Mouse (Mus musculus): ENCODE measurements around the gene Mdm1. TPM values are rescaled to one million over a fixed set of nuclear protein-coding genes. Genes with fewer than 3 reads are reported as not detected.
"Not testable (repeated sequence)": the region's sequence is repeated elsewhere in the genome, so short reads cannot be mapped to it uniquely, and the experiment has no call there.

Gene Mdm1
- polyA plus RNA-seq, 1 experiment from 2014 or later = 53.8 TPM

- H3K36me3 ChIP-seq = no peaks in the 10 kb centered on the region
- H3K4me1 ChIP-seq = no peaks in the 10 kb centered on the region
- no peak overlapping the region for H3K27ac ChIP-seq (replicated peaks)
- DNase-seq (ENCODE audit: low spot score) = no peak
- 55% methylated on average over 2 of the region's 2 CpGs for WGBS
- H3K4me3 ChIP-seq = no peak overlapping the region
- H3K9me3 ChIP-seq (replicated peaks) = no peaks in the 10 kb centered on the region
- H3K27me3 ChIP-seq (ENCODE audit: low read depth, poor library complexity, severe bottlenecking) = peaks cover 17% of the 10 kb centered on the region
Observed at GRCm38 (mm10) chr10:118130016-118130415, 11.6 kb upstream of the Mdm1 start.

GRCm38 (mm10) chr10:118132993-118133392 lies 8.6 kb upstream of the Mdm1 start:
- Histone ChIP-seq H3K4me3 (peak overlapping the region; percentile 30; the same call in 1 of the 2 replicates), H3K9me3 (replicated peaks) (no peaks in the 10 kb centered on the region), H3K27me3 (ENCODE audit: low read depth, poor library complexity, severe bottlenecking) (peaks cover 17% of the 10 kb centered on the region), H3K27ac (replicated peaks) (no peak overlapping the region), H3K4me1 (no peaks in the 10 kb centered on the region), H3K36me3 (no peaks in the 10 kb centered on the region)
- DNase-seq (ENCODE audit: low spot score) = no peak
- WGBS = 72% methylated on average over 6 of the region's 6 CpGs

GRCm38 (mm10) chr10:118138508-118138907 lies 3.1 kb upstream of the Mdm1 start:
- Histone ChIP-seq H3K4me1 (peaks cover 18% of the 10 kb centered on the region), H3K4me3 (no peak overlapping the region), H3K9me3 (replicated peaks) (no peaks in the 10 kb centered on the region), H3K27me3 (ENCODE audit: low read depth, poor library complexity, severe bottlenecking) (0 out of 2 replicates have a peak, but pooled peaks cover under 1% of the 10 kb centered on the region), H3K36me3 (no peaks in the 10 kb centered on the region; the same call in 1 of the 2 replicates), H3K27ac (replicated peaks) (no peak overlapping the region)
- 92% methylated on average over 11 of the region's 11 CpGs for WGBS
- no peak for DNase-seq (ENCODE audit: low spot score)

GRCm38 (mm10) chr10:118139837-118140570 lies 1.6 kb upstream of the Mdm1 start:
- Histone ChIP-seq H3K36me3 (peaks cover 9% of the 10 kb centered on the region), H3K27ac (replicated peaks) (no peak overlapping the region), H3K9me3 (replicated peaks) (no peaks in the 10 kb centered on the region), H3K4me1 (peaks cover 18% of the 10 kb centered on the region), H3K27me3 (ENCODE audit: low read depth, poor library complexity, severe bottlenecking) (peaks cover 14% of the 10 kb centered on the region), H3K4me3 (no peak overlapping the region)
- no peak for DNase-seq (ENCODE audit: low spot score)
- 81% methylated on average over 8 of the region's 8 CpGs for WGBS

- Histone ChIP-seq H3K9me3 (replicated peaks) (no peaks in the 10 kb centered on the region), H3K36me3 (peaks cover 29% of the 10 kb centered on the region), H3K4me1 (peaks cover 29% of the 10 kb centered on the region), H3K27me3 (ENCODE audit: low read depth, poor library complexity, severe bottlenecking) (peaks cover 22% of the 10 kb centered on the region), H3K4me3 (peak overlapping the region; percentile 94), H3K27ac (replicated peaks) (peak overlapping the region; percentile 85)
- no peak for DNase-seq (ENCODE audit: low spot score)
- 2% methylated on average over 53 of the region's 53 CpGs for WGBS
Observed at GRCm38 (mm10) chr10:118141884-118142801, 532 bp downstream of the Mdm1 start.

- peaks cover 83% of the 10 kb centered on the region for H3K36me3 ChIP-seq
- no peak for DNase-seq (ENCODE audit: low spot score)
- 85% methylated on average over 5 of the region's 5 CpGs for WGBS
Observed at GRCm38 (mm10) chr10:118149381-118149780, 7.8 kb downstream of the Mdm1 start.

GRCm38 (mm10) chr10:118150866-118151265 lies 9.3 kb downstream of the Mdm1 start:
- Histone ChIP-seq H3K36me3 (peaks cover 84% of the 10 kb centered on the region), H3K4me3 (no peak overlapping the region), H3K27ac (replicated peaks) (no peak overlapping the region), H3K4me1 (peaks cover 8% of the 10 kb centered on the region), H3K27me3 (ENCODE audit: low read depth, poor library complexity, severe bottlenecking) (peaks cover under 1% of the 10 kb centered on the region; the same call in 1 of the 2 replicates), H3K9me3 (replicated peaks) (no peaks in the 10 kb centered on the region)
- WGBS = 92% methylated on average over 9 of the region's 9 CpGs
- no peak for DNase-seq (ENCODE audit: low spot score)

More at GRCm38 (mm10) chr10:118149381-118149780, 7.8 kb downstream of the Mdm1 start:
- Histone ChIP-seq H3K9me3 (replicated peaks) (no peaks in the 10 kb centered on the region), H3K27me3 (ENCODE audit: low read depth, poor library complexity, severe bottlenecking) (peaks cover 13% of the 10 kb centered on the region), H3K4me1 (peaks cover 15% of the 10 kb centered on the region), H3K4me3 (no peak overlapping the region), H3K27ac (replicated peaks) (no peak overlapping the region)

GRCm38 (mm10) chr10:118155932-118156331 lies 14.3 kb downstream of the Mdm1 start:
- no peak for DNase-seq (ENCODE audit: low spot score)
- Histone ChIP-seq H3K9me3 (replicated peaks) (peaks cover 5% of the 10 kb centered on the region; the same call in 1 of the 2 replicates), H3K27ac (replicated peaks) (no peak overlapping the region), H3K27me3 (ENCODE audit: low read depth, poor library complexity, severe bottlenecking) (no peaks in the 10 kb centered on the region), H3K4me3 (no peak overlapping the region), H3K4me1 (no peaks in the 10 kb centered on the region), H3K36me3 (peaks cover 88% of the 10 kb centered on the region)

GRCm38 (mm10) chr10:118161131-118161530 lies 19.5 kb downstream of the Mdm1 start:
- Histone ChIP-seq H3K4me3 (no peak overlapping the region), H3K36me3 (peaks cover 93% of the 10 kb centered on the region), H3K27me3 (ENCODE audit: low read depth, poor library complexity, severe bottlenecking) (no peaks in the 10 kb centered on the region), H3K27ac (replicated peaks) (no peak overlapping the region), H3K4me1 (no peaks in the 10 kb centered on the region), H3K9me3 (replicated peaks) (peaks cover 5% of the 10 kb centered on the region; the same call in 1 of the 2 replicates)
- 93% methylated on average over 2 of the region's 2 CpGs for WGBS
- no peak for DNase-seq (ENCODE audit: low spot score)

GRCm38 (mm10) chr10:118169212-118169611 lies 27.6 kb downstream of the Mdm1 start:
- WGBS = 75% methylated on average over 12 of the region's 12 CpGs
- Histone ChIP-seq H3K27me3 (ENCODE audit: low read depth, poor library complexity, severe bottlenecking) (no peaks in the 10 kb centered on the region), H3K4me1 (no peaks in the 10 kb centered on the region), H3K36me3 (peaks cover 53% of the 10 kb centered on the region), H3K4me3 (no peak overlapping the region), H3K9me3 (replicated peaks) (no peaks in the 10 kb centered on the region), H3K27ac (replicated peaks) (no peak overlapping the region)
- no peak for DNase-seq (ENCODE audit: low spot score)

GRCm38 (mm10) chr10:118172416-118172815 lies 30.8 kb downstream of the Mdm1 start:
- H3K27ac ChIP-seq (replicated peaks) = no peak overlapping the region
- H3K9me3 ChIP-seq (replicated peaks) = no peaks in the 10 kb centered on the region
- 91% methylated on average over 8 of the region's 8 CpGs for WGBS
- H3K4me1 ChIP-seq = no peaks in the 10 kb centered on the region
- H3K4me3 ChIP-seq = no peak overlapping the region
- H3K36me3 ChIP-seq = peaks cover 23% of the 10 kb centered on the region
- DNase-seq (ENCODE audit: low spot score) = no peak
- H3K27me3 ChIP-seq (ENCODE audit: low read depth, poor library complexity, severe bottlenecking) = no peaks in the 10 kb centered on the region

GRCm38 (mm10) chr10:118172876-118173275 lies 31.3 kb downstream of the Mdm1 start:
- Histone ChIP-seq H3K27me3 (ENCODE audit: low read depth, poor library complexity, severe bottlenecking) (no peaks in the 10 kb centered on the region), H3K9me3 (replicated peaks) (no peaks in the 10 kb centered on the region), H3K4me1 (no peaks in the 10 kb centered on the region), H3K27ac (replicated peaks) (no peak overlapping the region), H3K4me3 (no peak overlapping the region), H3K36me3 (peaks cover 19% of the 10 kb centered on the region)
- no peak for DNase-seq (ENCODE audit: low spot score)
- WGBS = 90% methylated on average over 3 of the region's 3 CpGs

GRCm38 (mm10) chr10:118175542-118175941 lies 33.9 kb downstream of the Mdm1 start:
- H3K27ac ChIP-seq (replicated peaks); H3K36me3 ChIP-seq; H3K9me3 ChIP-seq (replicated peaks); H3K4me3 ChIP-seq; H3K27me3 ChIP-seq (ENCODE audit: low read depth, poor library complexity, severe bottlenecking); H3K4me1 ChIP-seq; DNase-seq (ENCODE audit: low spot score): not testable (repeated sequence)
- 84% methylated on average over 4 of the region's 4 CpGs for WGBS

Data from midbrain, embryonic 10.5 days (tissue).